23 mouse cellular contexts compared by ENCODE assay signal in the genomic region with DNA sequence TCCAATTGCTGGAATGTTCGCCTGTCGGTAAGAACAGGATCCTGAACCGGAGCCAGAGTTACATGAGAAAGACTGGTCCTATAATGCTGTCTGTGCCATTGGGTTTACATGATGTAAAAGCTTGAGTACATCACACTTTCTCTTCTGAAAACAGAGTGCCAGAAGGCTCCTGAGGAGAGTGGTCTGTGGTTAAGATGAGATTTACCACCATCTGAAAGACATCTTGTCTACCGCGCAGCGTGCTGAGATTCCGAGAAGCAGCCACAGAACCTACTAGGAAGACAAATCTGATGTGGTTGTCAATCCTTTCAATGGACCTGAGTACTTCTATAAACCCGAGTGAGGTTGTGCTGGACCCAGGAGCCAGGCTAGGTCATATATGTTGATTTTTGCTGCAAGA. TPM values are rescaled to one million over a fixed set of nuclear protein-coding genes. Genes with fewer than 3 reads are reported as not detected.
DNase-seq lines count a peak whose midpoint lies in the region; ATAC-seq lines count a peak whose summit lies in the region.
"Had no signal": no experiment of that assay in that cellular context is flagged by ENCODE, and none has a peak within 500 bp of the region (broad histone marks: within the 10 kb centered on the region; RNA-seq: fewer than 3 reads in every experiment).

No protein-coding gene starts in this region.

- no peaks in the 10 kb centered on the region for H3K4me1 ChIP-seq in heart, embryonic 10.5 days
- no peaks in the 10 kb centered on the region for H3K4me1 ChIP-seq in midbrain, embryonic 11.5 days (ENCODE audit: control insufficient read depth, insufficient read depth, low read length)
- no peaks in the 10 kb centered on the region for H3K4me1 ChIP-seq in midbrain, embryonic 14.5 days (ENCODE audit: control insufficient read depth, insufficient read depth, low read length)
- H3K4me1 ChIP-seq in forebrain, embryonic 16.5 days (replicated peaks; ENCODE audit: control insufficient read depth, insufficient read depth, low read length) = no peaks in the 10 kb centered on the region
- H3K4me1 ChIP-seq: embryonic facial prominence, embryonic 12.5 days; hindbrain, embryonic 12.5 days; midbrain, embryonic 13.5 days; stomach, embryonic 15.5 days had no signal

- 84% methylated on average over 8 of the region's 8 CpGs for WGBS in heart, embryonic 10.5 days
- WGBS in midbrain, embryonic 11.5 days = 93% methylated on average over 8 of the region's 8 CpGs
- WGBS in midbrain, embryonic 14.5 days = 94% methylated on average over 8 of the region's 8 CpGs
- WGBS in forebrain, embryonic 16.5 days = 98% methylated on average over 8 of the region's 8 CpGs

- no peak for DNase-seq in heart, embryonic 10.5 days (ENCODE audit: low spot score)
- DNase-seq in heart, postnatal 14 days = no peak
- peak; percentile 35 for DNase-seq in midbrain, embryonic 11.5 days (ENCODE audit: low spot score, missing footprints)
- no peak for DNase-seq in midbrain, embryonic 14.5 days
- DNase-seq in T-cell, adult 2 months (ENCODE audit: low spot score) = peak; percentile 62
- DNase-seq in right cerebral cortex, postnatal 25 days = no peak
- DNase-seq: adrenal gland, postnatal 10 days; B cell, adult 2 months; cerebellum, adult 18-20 months; gastrocnemius, postnatal 10 days; thymus, adult 2 months had no signal

- no peak overlapping the region for H3K9ac ChIP-seq in midbrain, embryonic 11.5 days (ENCODE audit: low read length)
- no peak overlapping the region for H3K9ac ChIP-seq in midbrain, embryonic 14.5 days (replicated peaks; ENCODE audit: low read length)
- no peak overlapping the region for H3K9ac ChIP-seq in forebrain, embryonic 16.5 days (replicated peaks; ENCODE audit: low read depth, low read length)
- H3K9ac ChIP-seq: embryonic facial prominence, embryonic 12.5 days; hindbrain, embryonic 12.5 days; intestine, embryonic 15.5 days; limb, embryonic 15.5 days; lung, embryonic 14.5 days; midbrain, embryonic 13.5 days; stomach, embryonic 15.5 days had no signal

- no peak overlapping the region for H3K4me2 ChIP-seq in midbrain, embryonic 11.5 days
- H3K4me2 ChIP-seq in midbrain, embryonic 14.5 days (ENCODE audit: low read length) = no peak overlapping the region
- H3K4me2 ChIP-seq in forebrain, embryonic 16.5 days (ENCODE audit: low read length) = no peak overlapping the region
- H3K4me2 ChIP-seq: embryonic facial prominence, embryonic 12.5 days; hindbrain, embryonic 12.5 days; intestine, embryonic 15.5 days; limb, embryonic 15.5 days; lung, embryonic 14.5 days; midbrain, embryonic 13.5 days; stomach, embryonic 15.5 days had no signal

- H3K27me3 ChIP-seq in heart, embryonic 10.5 days (ENCODE audit: insufficient read depth, poor library complexity, severe bottlenecking) = no peaks in the 10 kb centered on the region
- no peaks in the 10 kb centered on the region for H3K27me3 ChIP-seq in midbrain, embryonic 11.5 days (ENCODE audit: control insufficient read depth, insufficient read depth, low read length)
- no peaks in the 10 kb centered on the region for H3K27me3 ChIP-seq in midbrain, embryonic 14.5 days (ENCODE audit: control insufficient read depth, insufficient read depth, low read length)
- H3K27me3 ChIP-seq in forebrain, embryonic 16.5 days (replicated peaks; ENCODE audit: control insufficient read depth, insufficient read depth, low read length) = no peaks in the 10 kb centered on the region
- H3K27me3 ChIP-seq: embryonic facial prominence, embryonic 12.5 days; hindbrain, embryonic 12.5 days; intestine, embryonic 15.5 days; limb, embryonic 15.5 days; midbrain, embryonic 13.5 days; stomach, embryonic 15.5 days had no signal

- no peak overlapping the region for H3K4me3 ChIP-seq in heart, embryonic 10.5 days
- H3K4me3 ChIP-seq in midbrain, embryonic 11.5 days (ENCODE audit: low read depth, low read length) = no peak overlapping the region
- H3K4me3 ChIP-seq in midbrain, embryonic 14.5 days (replicated peaks; ENCODE audit: low read depth, low read length) = no peak overlapping the region
- H3K4me3 ChIP-seq in forebrain, embryonic 16.5 days (replicated peaks; ENCODE audit: low read length) = no peak overlapping the region
- H3K4me3 ChIP-seq: embryonic facial prominence, embryonic 12.5 days; hindbrain, embryonic 12.5 days; intestine, embryonic 15.5 days; limb, embryonic 15.5 days; midbrain, embryonic 13.5 days; myocyte; stomach, embryonic 15.5 days had no signal

- no peak for ATAC-seq in midbrain, embryonic 11.5 days (ENCODE audit: low FRiP score)
- ATAC-seq in midbrain, embryonic 14.5 days (ENCODE audit: low FRiP score, low TSS enrichment) = no peak
- peak; percentile 61 for ATAC-seq in inflammation-experienced regulatory T-cells, adult 6 months
- no peak for ATAC-seq in forebrain, embryonic 16.5 days
- ATAC-seq: intestine, embryonic 15.5 days; midbrain, embryonic 13.5 days had no signal

- intact Hi-C loops in heart, postnatal 14 days (cut with DNase I) = no loop called here

- 0 out of 2 replicates have a peak overlapping the region, but pooled peaks have one; percentile 19 for H3K27ac ChIP-seq in heart, embryonic 10.5 days
- H3K27ac ChIP-seq in midbrain, embryonic 11.5 days (ENCODE audit: low read depth, low read length) = no peak overlapping the region
- no peak overlapping the region for H3K27ac ChIP-seq in midbrain, embryonic 14.5 days (replicated peaks; ENCODE audit: low read depth, low read length)
- no peak overlapping the region for H3K27ac ChIP-seq in forebrain, embryonic 16.5 days (ENCODE audit: low read length)
- H3K27ac ChIP-seq: embryonic facial prominence, embryonic 12.5 days; hindbrain, embryonic 12.5 days; intestine, embryonic 15.5 days; limb, embryonic 15.5 days; midbrain, embryonic 13.5 days; stomach, embryonic 15.5 days had no signal

- H3K9me3 ChIP-seq in heart, embryonic 10.5 days = no peaks in the 10 kb centered on the region
- H3K9me3 ChIP-seq in midbrain, embryonic 11.5 days (ENCODE audit: control insufficient read depth, low read length) = no peaks in the 10 kb centered on the region
- no peaks in the 10 kb centered on the region for H3K9me3 ChIP-seq in midbrain, embryonic 14.5 days (ENCODE audit: control insufficient read depth, low read length)
- H3K9me3 ChIP-seq in forebrain, embryonic 16.5 days (ENCODE audit: control insufficient read depth, low read length) = no peaks in the 10 kb centered on the region
- H3K9me3 ChIP-seq: embryonic facial prominence, embryonic 12.5 days; hindbrain, embryonic 12.5 days; intestine, embryonic 15.5 days; limb, embryonic 15.5 days; midbrain, embryonic 13.5 days; stomach, embryonic 15.5 days had no signal

- H3K36me3 ChIP-seq in heart, embryonic 10.5 days = no peaks in the 10 kb centered on the region
- H3K36me3 ChIP-seq in midbrain, embryonic 11.5 days (ENCODE audit: control insufficient read depth, insufficient read depth, low read length) = no peaks in the 10 kb centered on the region
- H3K36me3 ChIP-seq in midbrain, embryonic 14.5 days (ENCODE audit: control insufficient read depth, insufficient read depth, low read length) = no peaks in the 10 kb centered on the region
- H3K36me3 ChIP-seq in forebrain, embryonic 16.5 days (ENCODE audit: control insufficient read depth, insufficient read depth) = no peaks in the 10 kb centered on the region
- H3K36me3 ChIP-seq: embryonic facial prominence, embryonic 12.5 days; hindbrain, embryonic 12.5 days; intestine, embryonic 15.5 days; limb, embryonic 15.5 days; midbrain, embryonic 13.5 days; stomach, embryonic 15.5 days had no signal

RNA-seq across cellular contexts. Expression of a gene that starts 21.9 kb away (rescaled TPM):
- 0.36 and 0.54 TPM in 2 replicates for polyA plus RNA-seq in heart, embryonic 10.5 days (2016; fragmentation: Nextera tagmentation; extraction: Ambion mirVana)
- under 1 TPM in 1 of 2 experiments, not detected in 1; 0.22 TPM for total RNA-seq in heart, postnatal 14 days (2021)
- not detected in 2 replicates for polyA plus RNA-seq in midbrain, embryonic 11.5 days (2014; fragmentation: Nextera tagmentation; extraction: Ambion mirVana)
- not detected in 2 replicates for polyA plus RNA-seq in midbrain, embryonic 14.5 days (2014; fragmentation: Nextera tagmentation; extraction: Ambion mirVana)
- 1 to 10 TPM in 1 of 3 experiments, not detected in 2; 1.9 TPM for polyA plus RNA-seq in inflammation-experienced regulatory T-cells, adult 6 months (2017; shearing (Covaris generic))
- not detected in 2 replicates for polyA plus RNA-seq in forebrain, embryonic 16.5 days (2015; fragmentation: Nextera tagmentation; extraction: Ambion mirVana)
- total RNA-seq: layer of hippocampus, postnatal 25 days; left cerebral cortex, postnatal 25 days had no signal
- polyA plus RNA-seq: embryonic facial prominence, embryonic 12.5 days; hindbrain, embryonic 12.5 days; midbrain, embryonic 13.5 days; myocyte had no signal

Comparison
In these comparisons a context has a peak if more than half of its experiments do, and no peak if none do; other contexts are left out.
1. DNase-seq: peak in midbrain, embryonic 11.5 days (single experiment) and T-cell, adult 2 months (single experiment); none in heart, embryonic 10.5 days (single experiment), heart, postnatal 14 days (0 of 2), midbrain, embryonic 14.5 days (single experiment) and right cerebral cortex, postnatal 25 days (single experiment).